Mouse (Mus musculus) cerebellum, postnatal 14 days (tissue): ENCODE measurements around the gene Wwox.

ENCODE experiments used
- DNase-seq, 2 experiments: peaks; one replicate each; pipeline ENCODE4 v3.0.0; 2021; ENCODE audit warnings: mixed read lengths in 2 of 2

Wwox gene

DNA sequence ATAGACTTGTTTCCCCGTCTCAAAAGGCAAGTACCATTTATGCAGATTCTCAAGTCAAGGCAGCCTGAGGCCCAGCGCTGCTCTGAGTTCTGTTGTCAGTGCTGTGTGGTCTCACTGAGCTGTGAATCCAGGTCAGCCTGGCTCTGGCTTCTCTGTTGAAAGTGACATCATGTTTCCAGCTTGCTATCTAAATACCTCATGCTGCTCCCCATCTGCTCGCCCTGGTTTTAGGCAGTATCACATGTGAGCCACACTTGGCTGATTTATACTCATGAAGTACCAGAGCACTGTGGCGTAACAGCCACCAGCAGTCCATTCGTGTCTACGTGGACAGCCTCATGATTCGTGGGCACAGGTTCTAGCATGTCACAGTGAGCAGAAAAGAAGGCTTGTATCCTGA, 235.7 kb downstream of the Wwox start:
- peak; percentile 79 to 86 for DNase-seq

DNA sequence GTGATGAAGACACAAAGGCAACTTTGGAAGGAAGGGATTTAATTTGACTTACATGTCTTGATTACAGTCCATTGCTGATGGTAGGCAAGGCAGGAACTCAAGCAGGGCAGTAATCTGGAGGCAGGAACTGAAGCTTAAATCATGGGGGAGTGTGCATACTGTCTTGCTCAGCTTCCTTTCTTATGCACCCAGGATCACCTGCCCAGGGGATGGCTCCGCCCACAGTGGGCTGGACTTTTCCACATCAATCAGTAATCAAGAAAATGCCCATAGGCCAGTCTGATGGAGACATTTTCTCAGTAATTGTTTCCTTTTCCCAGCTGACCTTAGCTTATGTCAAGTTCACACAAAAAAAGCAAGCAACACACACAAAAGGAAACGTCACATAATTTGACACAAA, 237.5 kb downstream of the Wwox start:
- DNase-seq = no peak

DNA sequence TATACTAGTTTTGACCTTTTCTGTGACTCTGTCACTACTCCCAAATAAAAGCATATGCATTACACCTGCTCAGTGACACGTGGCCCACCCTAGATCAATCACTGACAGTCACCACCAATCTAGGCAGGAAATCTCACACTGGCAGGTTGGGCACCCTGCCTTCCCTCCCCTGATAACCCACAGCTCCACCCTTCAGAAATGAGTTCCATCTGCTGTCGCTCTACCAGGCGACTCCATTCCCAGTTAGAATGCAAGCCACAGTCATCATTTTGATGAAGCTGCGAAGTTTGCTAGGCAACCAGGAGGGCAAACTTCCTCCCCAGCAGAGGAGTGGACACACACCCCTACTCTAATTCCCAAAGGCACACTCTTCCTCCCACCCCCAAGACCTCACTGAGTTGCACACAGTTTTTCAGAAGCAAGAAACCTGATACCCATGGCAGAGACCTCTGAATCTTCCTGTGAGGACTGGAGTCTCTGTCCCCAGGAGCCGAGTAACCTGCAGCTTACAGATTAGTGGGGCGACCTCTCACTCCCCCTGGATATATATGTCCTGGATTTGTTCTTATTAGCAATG, 238.2 kb downstream of the Wwox start:
- peak in 1 of 2 experiments; percentile 34 for DNase-seq

DNA sequence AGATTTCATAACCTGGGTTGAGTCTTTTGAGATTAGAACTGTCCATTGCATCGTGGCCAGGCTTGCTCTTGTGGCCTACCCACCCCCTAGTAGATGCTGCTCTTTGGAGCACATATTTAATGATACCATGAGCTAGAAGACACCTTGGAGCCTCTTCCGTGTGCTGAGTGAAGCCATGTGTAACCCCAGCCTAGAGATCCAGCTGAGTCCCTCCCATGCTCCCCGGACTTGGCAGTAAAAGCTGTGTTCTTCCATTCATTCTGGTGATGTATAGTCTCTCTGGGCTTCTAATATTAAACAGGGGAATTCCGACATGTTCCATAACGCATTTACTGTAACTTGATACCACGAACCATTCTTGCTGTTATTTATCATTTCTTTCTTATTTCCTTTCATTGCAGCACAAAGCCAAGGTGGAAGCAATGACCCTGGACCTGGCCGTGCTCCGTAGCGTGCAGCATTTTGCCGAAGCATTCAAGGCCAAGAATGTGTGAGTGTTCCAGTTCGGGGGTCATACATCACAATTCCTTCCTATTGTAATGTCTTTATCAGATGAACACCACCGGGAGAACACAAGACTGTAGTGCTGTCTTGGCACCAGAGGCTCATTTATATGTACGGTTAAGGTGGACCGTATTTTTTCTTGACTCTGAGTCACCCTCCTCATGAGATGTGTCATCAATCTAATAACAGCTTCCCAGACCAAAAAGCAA, 240.1 kb downstream of the Wwox start:
- DNase-seq = no peak

DNA sequence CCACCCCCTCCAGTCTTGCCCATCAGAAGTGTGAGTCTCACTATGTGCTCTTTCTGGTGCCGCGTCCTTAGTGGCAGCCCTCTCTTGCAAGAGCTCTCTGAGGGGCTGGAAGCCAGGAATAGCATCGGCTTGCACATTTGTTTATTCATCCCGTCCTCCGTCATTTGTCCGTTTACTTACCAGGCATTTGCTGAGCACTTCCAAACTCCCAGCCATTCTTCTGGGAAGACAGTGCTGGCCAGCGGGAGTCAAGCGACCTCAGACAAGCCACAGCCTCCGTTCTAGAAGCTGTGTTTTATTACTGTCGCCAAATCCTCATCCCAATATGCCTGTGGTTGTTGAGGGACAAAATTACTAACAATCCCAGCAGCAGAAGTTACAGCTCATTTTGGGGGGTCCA, 241.7 kb downstream of the Wwox start:
- DNase-seq = no peak

DNA sequence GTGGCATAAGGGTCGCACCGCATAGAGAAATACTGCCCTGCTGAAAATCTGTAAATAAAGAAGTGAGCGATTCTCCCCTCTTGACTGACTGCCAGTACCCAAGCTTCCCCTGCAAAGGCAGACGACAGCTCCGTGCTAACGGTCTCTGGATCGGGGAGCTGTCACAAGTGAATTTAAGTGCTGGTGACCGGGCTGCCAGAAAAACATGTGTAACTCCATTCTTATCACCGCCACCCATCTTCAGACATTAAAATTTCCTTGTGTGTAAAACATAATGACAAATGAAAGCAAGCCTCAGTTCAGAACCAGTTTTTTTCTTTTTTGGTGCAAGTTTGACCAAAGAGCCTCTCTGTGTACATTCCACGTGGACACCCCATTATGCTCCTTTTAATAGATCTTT, 242.7 kb downstream of the Wwox start:
- DNase-seq = no peak

DNA sequence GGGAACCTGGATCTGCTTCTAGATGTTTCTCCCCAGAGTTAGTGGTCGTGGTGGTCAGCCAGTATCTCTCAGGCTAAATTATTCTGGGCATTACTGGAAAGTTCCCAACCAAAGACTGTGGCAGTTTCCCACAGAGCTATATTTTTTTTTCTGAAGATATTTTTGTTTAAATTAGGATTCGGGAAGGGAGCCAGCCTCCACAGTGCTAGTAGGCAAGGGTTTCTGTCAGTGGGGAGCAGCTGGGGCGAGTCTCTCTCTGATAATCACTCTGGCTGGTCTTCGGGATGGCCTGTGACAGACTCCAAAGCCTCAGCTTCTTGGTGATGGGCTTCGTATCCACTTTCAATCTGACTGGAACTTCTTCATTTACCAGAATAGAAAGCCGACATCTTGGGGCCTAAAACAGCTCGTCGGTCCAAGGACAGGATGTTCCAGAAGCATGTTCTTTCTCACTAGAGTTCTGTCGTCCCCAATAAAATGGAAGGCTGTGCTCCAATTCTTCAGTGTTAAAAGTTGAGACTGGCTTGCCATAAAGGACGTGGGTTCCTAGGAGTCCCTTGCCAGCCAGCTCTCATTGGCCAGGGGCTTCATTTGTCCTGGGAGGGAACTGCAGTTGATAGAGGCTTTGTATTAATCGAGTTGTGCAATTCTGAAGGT, 244.7 kb downstream of the Wwox start:
- DNase-seq = no peak

DNA sequence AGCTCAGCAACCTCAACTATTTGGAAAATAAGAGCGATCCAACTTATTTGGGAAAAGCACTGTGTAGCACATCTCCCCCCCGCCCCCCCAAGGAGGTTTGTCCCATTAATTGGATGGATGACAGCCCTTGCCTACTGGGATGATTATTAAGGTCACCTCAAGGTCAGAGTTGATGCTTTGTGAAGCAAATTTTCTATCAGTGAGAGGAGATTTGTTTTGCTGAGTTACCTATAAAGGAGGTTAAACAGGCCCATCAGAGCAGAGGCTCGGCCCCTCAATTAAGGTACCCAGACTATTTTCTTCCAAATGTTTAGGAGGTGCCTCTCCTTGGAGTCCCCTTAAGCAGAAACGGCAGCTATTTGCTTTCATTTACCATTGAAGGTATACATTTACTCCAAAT, 247.0 kb downstream of the Wwox start:
- DNase-seq = no peak

DNA sequence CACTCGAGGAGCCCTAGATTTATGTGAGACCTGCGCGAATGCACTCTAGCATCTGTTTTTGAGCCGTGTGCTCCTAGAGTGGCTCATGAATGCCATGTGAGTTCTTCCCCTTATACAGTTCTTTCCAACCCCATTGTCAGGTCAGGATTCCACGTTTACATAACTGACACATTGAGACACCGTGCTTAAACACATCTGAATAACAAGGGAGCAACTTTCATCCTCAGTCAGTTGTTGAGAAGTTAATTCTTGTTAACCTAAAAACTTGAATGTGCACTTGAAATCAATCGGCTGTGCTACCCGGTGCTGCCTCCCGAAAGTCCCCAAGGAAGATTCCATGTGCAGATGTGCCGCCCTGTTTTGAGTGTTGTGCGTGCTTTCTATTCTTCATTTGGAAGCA, 249.3 kb downstream of the Wwox start:
- DNase-seq = no peak

DNA sequence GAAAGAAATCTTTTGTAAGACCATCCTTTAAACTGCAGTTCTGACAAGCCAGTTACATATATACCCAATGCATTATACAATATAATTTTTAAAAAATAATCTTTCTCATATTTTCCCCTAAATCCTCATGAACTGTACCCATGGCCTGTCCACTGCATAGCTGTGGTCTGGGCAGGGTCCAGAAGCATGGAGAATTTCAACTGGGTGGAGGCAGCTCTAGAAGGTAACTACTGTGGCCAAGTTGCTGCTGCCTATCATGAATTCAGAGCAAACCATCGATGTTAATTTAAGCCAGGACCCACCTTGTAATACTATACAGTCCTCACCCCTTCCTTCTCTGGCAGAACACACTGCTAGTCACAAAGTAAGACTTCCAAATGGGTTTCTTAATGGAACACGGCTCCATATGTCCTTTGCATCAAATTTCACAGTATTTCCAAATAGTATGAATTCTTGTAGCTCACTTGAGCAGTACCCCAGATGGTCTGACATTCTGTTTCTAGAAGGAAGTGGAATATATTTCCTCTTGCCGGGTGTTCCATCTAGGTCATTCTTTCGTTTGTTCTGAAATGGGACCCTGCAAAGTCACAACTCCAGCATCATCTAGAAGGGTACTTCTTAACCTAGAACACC, 255.2 kb downstream of the Wwox start:
- no peak for DNase-seq

DNA sequence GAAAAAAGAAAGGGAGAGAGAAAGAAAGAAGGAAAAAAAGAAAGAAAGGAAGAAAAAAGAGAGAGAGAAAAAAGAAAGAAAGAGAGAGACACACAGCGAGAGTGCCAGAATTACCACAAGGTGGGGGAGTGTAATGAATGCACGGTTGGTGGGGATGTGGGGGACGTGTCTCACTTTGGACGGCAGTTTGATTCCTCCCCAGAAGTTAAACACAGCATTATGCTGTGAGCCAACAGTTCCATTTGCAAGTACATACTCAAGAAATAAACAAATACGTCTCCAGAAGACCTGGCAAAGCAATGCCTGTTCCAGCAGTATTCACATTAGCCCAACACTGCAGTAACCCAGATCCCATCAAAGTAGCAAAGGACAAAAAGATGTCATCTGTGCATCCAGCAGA, 264.1 kb downstream of the Wwox start:
- DNase-seq = no peak

DNA sequence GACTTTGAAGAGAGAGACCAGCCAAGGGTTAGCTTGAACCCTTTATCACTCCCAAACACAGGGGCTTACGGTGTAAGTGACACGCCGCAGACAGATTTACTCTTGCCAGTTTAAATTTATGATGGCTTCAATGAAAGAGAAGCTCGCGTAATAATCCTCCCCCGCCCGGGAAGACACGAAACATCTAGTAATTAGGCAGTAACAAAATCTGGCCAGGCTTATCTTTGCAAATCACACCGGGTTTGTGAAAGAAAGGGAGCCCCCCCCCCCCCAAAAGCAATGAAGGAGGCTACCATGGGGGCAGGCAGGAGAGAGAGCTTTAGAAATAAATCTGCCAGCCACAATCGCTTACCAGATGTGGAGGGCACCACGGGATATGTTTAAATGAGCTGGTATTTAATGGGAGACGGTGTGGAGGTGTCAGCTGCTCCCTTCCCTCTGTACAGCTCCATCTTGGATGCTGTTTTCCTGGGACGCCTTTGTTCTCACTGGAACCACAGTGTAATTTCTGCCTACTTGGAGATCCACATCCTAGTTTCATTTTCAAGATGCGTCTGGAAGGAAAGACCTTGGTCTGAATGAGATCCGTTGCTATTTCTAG, 268.2 kb downstream of the Wwox start:
- DNase-seq = no peak

DNA sequence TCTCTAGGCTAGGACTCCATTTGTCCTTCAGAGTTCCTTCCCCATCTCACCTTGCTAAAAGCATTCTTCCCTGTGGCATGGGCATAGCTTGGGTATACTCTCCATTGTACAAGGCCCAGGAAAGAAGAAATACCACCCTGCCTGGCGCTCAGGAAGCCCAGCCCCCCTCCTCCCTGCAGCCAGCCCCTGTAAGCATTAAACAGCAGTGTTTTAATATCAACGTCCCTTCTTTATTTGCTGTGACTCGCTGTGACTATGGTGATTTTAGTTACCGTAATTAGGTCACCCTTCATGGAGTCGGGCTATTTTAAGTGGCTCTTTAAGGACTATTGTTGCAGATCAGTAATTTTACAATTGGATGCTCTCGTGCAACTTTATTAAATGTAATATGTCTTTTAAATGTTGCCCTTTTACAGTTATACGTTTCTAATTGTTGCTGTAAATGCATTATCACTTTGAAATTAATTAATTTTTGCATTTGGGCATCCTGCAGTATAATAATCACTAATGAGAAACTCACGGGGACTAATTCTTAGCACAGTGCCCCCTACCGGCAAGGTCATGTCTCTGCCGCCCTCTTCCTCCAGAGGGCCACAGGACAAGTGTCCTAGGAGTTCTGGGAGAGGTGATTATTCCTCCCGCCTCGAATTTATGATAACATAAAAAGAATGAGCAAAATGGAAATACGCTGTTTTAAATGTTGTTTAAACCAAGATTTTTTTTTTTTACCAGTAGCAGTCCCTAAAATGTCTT, 276.0 kb downstream of the Wwox start:
- peak; percentile 50 to 57 for DNase-seq

DNA sequence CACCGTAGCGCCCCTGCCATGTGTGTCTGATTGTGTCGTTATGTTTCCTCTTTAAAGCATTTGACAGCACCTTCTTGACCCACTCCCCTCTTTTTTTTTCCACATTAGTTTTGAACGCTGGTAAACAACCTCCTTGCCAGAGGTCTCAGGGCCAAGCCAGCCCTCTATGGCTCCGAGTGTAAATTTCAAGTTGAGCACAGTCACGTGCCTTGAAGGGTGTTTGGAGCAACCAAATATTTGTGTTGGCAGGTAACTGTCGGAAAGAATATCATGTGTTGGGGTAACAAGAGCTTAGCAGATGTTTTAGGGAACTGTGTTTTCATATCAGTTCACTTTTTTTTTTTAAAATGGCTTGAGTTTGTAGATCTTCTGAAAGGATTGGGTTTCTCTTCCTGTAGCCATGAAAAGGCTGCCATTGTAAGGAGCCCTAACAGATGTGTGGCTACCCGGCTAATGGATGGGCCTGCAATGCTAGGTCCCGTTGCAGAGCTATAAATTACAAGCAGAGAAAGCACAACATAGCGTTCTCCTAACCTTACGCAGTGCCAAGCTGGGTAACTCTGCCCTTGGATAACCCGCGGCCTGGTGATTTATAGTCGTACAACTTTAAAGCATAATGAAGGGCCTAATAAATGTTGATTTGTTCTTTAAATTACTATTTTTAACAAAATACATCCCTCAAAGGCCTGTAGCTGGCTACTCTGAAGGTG, 277.2 kb downstream of the Wwox start:
- DNase-seq = no peak

DNA sequence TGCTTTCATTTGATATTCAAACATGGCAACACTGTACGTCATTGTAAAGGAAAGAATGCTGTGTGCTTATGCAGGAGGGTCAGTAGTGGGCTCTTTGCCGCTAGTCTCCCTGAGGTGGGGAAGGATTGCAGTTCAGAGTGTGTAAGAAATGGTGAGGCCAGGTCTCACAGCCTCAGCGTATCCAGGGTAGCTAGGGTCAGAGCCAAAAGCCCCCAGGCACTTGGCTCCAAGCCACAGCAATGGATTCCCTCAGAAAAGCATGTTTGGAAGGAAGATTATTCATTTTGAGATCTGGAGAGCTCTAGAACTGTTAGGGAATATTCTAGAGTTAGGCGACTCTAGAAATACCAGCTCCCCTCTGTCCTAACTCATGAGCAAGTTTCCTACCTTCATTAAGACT, 279.4 kb downstream of the Wwox start:
- peak; percentile 18 to 47 for DNase-seq

DNA sequence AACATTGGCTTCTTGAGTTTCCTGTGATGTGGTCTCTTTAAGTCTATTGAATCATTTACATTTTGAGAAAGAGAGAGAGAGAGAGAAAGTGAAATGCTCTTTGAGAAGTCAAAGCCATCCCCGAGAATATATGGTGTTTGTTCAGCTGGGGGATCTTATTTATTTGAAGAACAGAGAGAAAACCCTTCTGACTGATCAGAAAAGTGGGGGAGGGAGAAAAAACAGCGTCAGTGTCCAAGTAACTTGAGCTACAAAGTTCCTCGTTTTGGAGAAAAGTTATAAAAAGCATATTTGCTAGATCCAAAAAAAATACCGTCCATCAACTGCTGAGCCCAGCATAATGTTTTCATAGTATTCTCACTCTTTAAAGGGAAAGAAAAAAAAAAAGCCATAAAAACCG, 283.2 kb downstream of the Wwox start:
- no peak for DNase-seq

DNA sequence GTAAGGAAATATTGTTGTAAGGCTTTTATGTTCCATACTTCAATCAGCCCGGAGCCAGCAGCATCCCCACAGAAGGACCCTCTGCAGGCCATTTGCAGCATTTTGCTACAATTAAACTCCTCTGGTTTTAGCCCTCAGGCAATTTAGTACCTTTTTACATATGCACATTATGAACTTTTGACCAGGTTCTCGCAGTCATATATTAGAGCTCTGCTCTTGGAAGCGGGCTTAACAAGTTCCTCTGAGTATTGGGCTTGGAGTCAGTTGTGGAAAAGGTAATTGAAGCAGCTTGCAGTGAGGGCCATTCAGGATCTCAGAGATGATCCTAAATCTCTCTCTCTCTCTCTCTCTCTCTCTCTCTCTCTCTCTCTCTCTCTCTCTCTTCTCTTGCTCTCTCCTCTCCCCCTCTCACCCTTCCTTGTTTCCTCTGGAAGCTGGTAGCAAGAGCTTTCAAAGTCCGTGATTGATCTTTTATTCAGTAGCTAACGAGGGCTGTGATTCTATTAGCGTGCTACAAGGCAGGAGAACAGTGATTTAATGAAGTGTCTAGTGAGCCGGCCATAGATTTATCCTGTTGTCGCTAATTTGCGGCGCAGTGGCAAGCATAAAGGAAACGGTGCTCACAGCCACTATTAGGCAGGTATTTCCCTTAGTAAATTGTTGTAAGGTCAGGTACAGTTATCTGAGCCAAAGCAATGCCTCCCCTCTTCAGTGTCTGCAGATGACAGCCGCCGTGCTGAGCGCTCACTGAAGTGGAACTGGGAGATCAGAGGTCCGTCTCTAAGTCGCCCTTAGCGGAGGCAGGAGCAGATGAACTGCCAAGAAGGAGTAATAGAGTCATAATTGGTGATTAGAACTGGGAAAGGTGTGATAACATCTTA, 292.0 kb downstream of the Wwox start:
- peak; percentile 15 to 20 for DNase-seq

DNA sequence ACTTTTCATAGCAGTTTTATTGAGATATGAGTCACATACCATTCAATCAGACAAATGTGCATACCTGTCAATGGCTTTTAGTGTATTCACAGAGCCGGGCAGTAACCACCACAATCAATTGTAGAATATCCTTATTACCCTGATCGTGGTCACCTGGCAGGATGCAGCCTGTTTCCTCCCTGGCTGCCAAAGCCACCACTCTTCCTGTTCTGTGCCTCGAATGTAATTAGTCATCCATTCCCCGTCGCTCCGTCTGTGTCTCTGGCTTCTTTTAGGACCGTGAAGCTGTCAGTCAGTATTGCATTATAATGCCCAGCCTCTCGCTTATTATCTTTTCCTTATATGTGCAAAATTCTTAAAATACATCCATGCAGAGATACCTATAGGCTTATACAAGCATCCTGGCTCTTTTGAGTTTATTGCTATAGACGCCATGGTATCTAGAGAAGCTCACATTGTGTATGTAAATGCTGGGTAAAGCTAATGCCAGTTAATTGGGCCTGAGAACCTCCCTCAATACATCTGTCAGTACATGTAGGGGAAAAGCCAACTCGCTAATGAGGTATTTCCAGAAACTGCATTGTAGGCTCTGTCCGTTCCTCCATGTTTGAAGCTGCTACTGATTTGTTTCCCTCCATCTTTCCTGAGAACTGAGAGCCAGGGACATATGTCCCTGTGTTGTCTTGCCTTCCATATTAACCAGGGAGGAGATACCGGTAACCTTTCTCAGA, 303.9 kb downstream of the Wwox start:
- no peak for DNase-seq

DNA sequence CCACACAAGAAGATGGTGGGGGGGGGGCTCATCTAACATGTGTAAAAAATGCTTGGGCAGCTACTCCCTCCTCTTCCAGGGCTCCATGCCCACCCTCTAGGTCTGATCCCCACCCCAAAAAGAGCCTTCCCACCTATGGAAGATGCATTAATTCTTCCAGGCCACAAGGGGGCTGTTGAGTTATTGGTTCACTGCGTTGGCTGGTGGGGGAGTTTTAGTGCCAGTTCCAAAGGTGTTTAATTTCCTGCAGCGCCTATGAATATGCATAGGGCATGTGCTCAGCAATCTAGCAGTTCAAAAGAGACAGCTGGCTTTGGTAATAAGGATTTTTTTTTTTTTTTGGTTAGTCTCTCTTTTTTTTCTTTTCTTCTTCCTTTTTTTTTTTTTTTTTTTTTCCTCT, 306.9 kb downstream of the Wwox start:
- no peak for DNase-seq

DNA sequence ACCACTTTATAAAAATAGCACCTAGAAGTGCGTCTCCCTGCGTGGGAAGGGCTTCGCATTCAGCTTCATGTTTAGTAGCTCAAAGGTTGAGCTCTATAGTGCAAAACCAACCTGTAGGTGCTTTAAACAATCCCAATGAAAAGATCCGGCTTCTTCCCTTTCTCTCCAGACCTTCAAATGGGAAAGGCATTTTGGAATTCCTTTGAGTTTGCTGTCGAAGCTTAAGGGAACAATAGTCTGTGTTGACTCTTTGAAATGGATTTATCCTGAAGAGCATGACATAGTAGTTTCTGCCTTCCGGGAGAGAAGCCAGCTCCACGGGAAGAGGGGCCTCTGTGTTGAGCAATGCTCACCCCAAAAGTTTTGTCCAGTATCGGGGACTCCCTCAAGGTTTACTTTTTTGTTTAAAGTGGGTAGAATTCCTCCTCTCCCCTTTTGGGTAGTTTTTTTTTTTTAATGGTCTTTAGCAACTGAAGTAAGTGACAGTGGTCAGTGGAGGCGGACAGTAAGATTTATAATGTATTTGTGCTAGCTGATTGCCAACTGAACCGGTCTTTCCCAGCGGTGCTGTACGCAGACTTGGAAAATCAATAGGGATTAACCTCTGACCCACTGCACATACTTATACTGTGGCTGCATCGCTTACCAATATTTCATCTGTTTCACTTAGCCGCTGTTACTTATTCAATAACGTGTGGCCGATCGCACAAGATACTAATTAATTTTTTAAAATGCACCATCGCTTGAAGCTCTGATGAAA, 312.1 kb downstream of the Wwox start:
- DNase-seq = no peak
